Mouse (Mus musculus) kidney, postnatal 4 days (tissue): Measurements from ENCODE around the gene Oxtr.

Experiments used
- DNase-seq, 2 experiments: peaks; one replicate each; pipeline ENCODE4 v3.0.0; 2021; ENCODE audit warnings: mixed read lengths in 2 of 2

Oxtr gene

GRCm38 (mm10) chr6:112489910-112490559 is at the start of gene Oxtr:
TSS of gene Oxtr (minus strand) at chr6:112489943.
- DNase-seq: peak in 1 of 2 experiments; percentile 49

- DNase-seq: no peak
Observed at GRCm38 (mm10) chr6:112525434-112525833, 35.7 kb upstream of the Oxtr start.

DNA sequence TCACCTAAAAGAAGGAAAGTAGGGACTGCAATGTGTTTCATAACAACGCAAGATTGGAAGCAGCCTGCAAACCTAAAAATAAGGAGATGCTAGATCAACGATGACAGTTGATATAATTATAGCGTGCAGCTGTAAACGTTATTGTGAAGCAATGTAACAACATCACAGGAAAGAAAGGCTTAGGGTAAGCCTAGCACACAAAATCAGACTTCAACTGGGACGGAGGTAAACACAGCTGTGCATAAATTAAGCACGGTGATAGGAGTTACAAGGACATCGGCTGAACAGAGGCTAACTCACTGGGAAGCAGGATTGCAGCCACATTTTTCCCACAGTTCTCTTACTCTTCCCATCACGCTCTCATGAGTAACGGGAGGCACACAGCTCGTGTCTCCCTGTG is 34.7 kb upstream of the Oxtr start:
- no peak for DNase-seq

- DNase-seq: no peak
Observed at GRCm38 (mm10) chr6:112517991-112518390, 28.2 kb upstream of the Oxtr start.

GRCm38 (mm10) chr6:112517572-112517971 is 27.8 kb upstream of the Oxtr start:
- no peak for DNase-seq

- no peak for DNase-seq
Observed at GRCm38 (mm10) chr6:112516496-112516895, 26.8 kb upstream of the Oxtr start.

GRCm38 (mm10) chr6:112514591-112514990 is 24.8 kb upstream of the Oxtr start:
- DNase-seq: no peak

DNA sequence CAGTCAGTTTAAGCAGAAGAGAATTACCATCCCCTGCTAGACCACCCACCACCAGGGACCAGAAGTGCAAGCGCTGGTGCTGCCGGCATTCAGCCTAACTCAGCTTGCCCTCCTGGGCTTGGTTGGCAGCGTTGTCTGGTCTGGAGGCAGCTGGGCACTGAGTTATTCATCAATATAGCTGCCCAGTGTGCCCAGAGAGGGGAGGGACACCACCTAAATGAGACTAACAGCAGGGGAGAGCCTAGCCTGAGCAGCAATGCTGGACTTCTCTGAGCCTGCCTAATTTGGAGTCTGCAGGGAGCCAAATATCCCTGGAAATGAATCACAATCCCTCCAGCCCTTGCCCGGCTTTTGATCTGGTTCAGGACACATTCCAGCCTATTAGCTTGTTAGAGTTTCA is 20.6 kb upstream of the Oxtr start:
- no peak for DNase-seq

DNA sequence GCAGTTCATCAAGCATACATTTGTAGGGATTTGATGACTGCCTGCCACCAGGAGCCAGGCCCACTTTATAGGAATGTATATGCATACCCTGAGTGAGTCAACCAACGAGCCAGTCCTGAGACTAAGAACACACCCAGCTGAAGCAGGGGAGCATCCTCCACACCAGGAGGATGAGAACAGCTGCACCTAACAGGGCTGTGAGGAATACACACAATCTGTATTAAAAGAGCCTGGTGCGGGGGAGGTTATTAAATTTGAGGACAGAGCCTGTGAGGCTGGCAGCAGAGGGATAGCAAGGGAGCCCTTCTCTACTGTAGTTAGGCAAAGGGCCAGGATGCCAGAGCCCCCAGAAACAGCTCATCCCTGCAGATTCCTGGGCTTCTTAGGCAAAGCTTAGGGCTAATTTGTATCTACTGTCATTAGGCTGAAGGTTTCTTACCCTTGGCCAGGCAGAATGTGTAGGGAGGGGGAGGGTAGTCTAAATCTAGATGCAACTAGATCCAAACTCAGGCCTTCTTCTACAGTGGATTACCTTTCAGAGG is 19.9 kb upstream of the Oxtr start:
- DNase-seq: peak in 1 of 2 experiments; percentile 23

- no peak for DNase-seq
Observed at GRCm38 (mm10) chr6:112507617-112508016, 17.9 kb upstream of the Oxtr start.

- peak; percentile 54 to 60 for DNase-seq
Observed at GRCm38 (mm10) chr6:112501156-112501555, 11.4 kb upstream of the Oxtr start.

DNA sequence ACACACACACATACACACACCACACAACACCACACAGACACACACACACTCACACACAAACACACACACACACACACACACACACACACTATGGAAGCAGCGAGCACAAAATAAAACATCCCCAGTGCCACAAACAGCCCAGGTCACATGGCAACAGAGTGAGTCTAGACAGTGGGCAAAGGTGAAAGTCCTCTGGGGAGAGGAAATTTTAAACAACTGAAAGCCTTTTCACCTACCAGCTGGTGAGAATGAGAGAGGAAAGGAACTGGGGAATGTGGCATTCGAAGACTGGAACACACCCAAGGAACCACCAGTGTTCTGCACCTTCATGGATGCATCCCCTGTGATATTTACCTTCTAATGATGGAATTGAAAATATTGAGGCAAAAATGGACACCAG is 9.7 kb upstream of the Oxtr start:
- peak in 1 of 2 experiments; percentile 19 for DNase-seq

DNA sequence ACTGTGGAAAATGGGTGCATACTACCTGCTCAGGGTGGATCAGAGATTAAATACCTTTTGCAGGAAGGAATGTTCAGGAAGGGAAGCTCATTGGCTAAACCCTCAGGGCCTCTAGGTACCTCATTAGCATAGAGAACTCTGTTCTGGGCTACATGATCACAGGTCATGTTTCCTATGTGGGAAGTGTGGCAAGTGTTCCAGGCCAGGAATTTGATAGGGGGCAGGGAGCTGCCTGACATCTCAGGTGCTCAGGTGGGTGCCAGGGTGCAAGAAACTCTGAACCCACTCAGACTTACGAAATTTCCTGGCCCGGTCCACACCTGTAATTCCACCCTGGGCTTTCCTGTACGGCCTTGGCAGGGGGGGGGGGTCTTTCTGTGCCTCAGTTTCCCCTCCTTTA is 9.0 kb upstream of the Oxtr start:
- no peak for DNase-seq

DNA sequence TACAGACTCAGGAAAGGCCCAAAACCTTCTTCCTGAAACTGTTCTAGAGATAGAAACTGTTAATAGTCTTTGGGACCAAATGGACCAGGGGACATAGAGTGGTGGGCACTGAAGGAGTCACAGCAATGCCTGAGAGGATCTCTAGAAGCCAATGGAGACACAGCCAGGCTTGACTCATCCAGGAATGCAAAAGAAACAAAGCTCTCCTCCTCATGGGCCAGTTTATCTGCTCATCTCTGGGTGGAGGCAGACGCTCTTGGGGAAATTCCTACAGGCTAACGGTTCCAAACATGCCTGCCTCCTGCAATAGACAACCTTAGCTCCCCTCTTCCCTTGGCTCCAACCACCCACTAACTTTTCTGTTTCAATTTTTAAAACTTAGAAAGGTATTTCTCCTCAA is 7.7 kb upstream of the Oxtr start:
- no peak for DNase-seq

- peak in 1 of 2 experiments; percentile 47 for DNase-seq
Observed at GRCm38 (mm10) chr6:112496291-112497060, 6.7 kb upstream of the Oxtr start.

DNA sequence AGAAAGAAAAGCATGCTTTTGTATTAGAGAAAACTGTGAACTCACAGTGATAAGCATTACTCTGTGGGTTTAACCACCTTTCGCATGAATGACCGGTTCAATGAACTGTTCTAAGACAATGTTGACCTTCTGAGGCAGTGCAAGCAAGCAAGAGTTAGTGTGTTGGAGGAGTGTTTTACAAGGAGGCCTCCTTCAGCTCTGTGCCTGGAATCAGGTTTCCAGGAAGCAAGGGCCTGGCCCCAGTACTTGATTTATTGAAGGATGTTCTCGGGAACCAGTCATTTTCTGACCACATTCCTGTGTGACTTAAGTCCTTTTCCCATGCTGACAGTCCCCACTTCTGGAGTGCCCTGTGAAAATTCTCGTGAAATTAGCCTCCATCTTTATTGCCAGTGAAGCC is 5.5 kb upstream of the Oxtr start:
- peak in 1 of 2 experiments; percentile 52 for DNase-seq

GRCm38 (mm10) chr6:112494620-112495081 is 4.9 kb upstream of the Oxtr start:
- DNase-seq: peak; percentile 65 to 75

DNA sequence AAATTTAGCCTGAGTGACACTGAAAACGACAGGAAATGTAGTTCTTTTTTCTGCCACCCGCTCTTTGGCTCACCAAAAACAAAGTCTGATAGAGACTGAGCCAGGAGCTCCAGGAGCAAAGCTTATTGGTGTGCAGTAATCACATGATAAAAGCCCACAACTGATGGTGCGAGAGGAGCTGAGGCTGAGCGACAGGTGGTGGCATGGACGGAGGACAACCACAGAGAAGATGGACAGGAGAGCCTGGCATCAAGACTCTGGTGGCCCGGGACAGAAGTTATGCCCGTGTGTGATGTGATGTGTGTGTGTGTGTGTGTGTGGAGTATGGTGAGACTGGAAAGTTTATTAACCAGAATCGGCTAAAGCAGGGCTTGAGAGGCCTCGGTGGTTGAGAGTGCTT is 3.6 kb upstream of the Oxtr start:
- no peak for DNase-seq

GRCm38 (mm10) chr6:112492656-112493055 is 2.9 kb upstream of the Oxtr start:
- no peak for DNase-seq

- no peak for DNase-seq
Observed at GRCm38 (mm10) chr6:112491521-112491920, 1.8 kb upstream of the Oxtr start.

DNA sequence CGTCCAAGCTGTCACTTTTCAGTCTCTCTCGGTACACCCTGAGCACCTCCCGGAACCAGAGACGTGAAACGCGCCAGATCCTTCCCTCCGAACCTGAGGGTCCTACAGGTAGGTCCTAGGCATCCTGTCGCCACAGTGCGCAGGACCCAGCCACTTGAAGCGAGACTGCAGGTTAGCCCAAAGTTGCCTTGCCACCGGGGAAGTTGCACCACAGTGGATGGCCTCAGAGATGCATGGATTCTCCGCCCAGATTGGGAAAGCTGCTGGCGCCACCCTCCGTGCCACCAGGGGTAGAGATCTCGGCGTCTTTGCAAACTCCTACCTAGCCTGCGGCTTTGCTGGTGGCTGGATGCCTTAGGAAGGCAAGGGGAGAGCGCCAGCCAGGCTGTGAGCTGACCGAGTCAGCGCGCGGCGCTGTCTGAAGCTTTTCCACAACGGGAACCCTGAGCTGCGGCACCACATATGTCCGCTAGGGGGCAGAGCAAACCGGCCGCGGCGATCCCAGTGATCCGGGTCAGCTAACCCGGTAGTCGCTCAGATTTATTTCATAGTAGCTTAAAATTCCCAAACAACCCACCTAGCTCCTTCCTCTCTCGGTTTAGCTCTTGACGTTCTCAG is 991 bp upstream of the Oxtr start:
- peak; percentile 93 to 94 for DNase-seq

- peak; percentile 58 to 71 for DNase-seq
Observed at GRCm38 (mm10) chr6:112489181-112489909, 398 bp downstream of the Oxtr start.

GRCm38 (mm10) chr6:112488821-112489180 is 942 bp downstream of the Oxtr start:
- DNase-seq: no peak
